Mouse (Mus musculus): Measurements from ENCODE around the gene Bri3bp. TPM values are rescaled to one million over a fixed set of nuclear protein-coding genes. Genes with fewer than 3 reads are reported as not detected.
"Not testable (repeated sequence)": the region's sequence is repeated elsewhere in the genome, so short reads cannot be mapped to it uniquely, and the experiment has no call there.

The Bri3bp gene
- polyA plus RNA-seq, 1 experiment from 2014 or later = 35.7 TPM

GRCm38 (mm10) chr5:125413763-125414162 is 27.6 kb upstream of the Bri3bp start:
- 81% methylated on average over 4 of the region's 4 CpGs for WGBS
- H3K4me3 ChIP-seq (ENCODE audit: low read depth, low read length) = no peak overlapping the region
- no peaks in the 10 kb centered on the region for H3K9me3 ChIP-seq (ENCODE audit: control insufficient read depth)
- TF ChIP-seq CTCF (IDR thresholded peaks at IDR 0.05; ENCODE audit: low read depth) = no peak
- no peak overlapping the region for H3K4me2 ChIP-seq (replicated peaks; ENCODE audit: low read depth)
- no peak overlapping the region for H3K9ac ChIP-seq (ENCODE audit: low read depth, low read length)
- H3K27me3 ChIP-seq (replicated peaks; ENCODE audit: control insufficient read depth, insufficient read depth, low read length) = no peaks in the 10 kb centered on the region
- H3K36me3 ChIP-seq (ENCODE audit: control insufficient read depth, insufficient read depth) = peaks cover 54% of the 10 kb centered on the region
- no peak for ATAC-seq
- no peaks in the 10 kb centered on the region for H3K4me1 ChIP-seq (replicated peaks; ENCODE audit: control insufficient read depth, insufficient read depth, low read length)
- H3K27ac ChIP-seq (ENCODE audit: low read depth, low read length) = no peak overlapping the region

GRCm38 (mm10) chr5:125416183-125416582 is 25.2 kb upstream of the Bri3bp start:
- H3K4me3 ChIP-seq (ENCODE audit: low read depth, low read length) = no peak overlapping the region
- H3K9me3 ChIP-seq (ENCODE audit: control insufficient read depth) = no peaks in the 10 kb centered on the region
- ATAC-seq = no peak
- no peak overlapping the region for H3K4me2 ChIP-seq (replicated peaks; ENCODE audit: low read depth)
- H3K4me1 ChIP-seq (replicated peaks; ENCODE audit: control insufficient read depth, insufficient read depth, low read length) = no peaks in the 10 kb centered on the region
- no peak for TF ChIP-seq CTCF (IDR thresholded peaks at IDR 0.05; ENCODE audit: low read depth)
- 91% methylated on average over 8 of the region's 8 CpGs for WGBS
- no peak overlapping the region for H3K9ac ChIP-seq (ENCODE audit: low read depth, low read length)
- H3K27me3 ChIP-seq (replicated peaks; ENCODE audit: control insufficient read depth, insufficient read depth, low read length) = no peaks in the 10 kb centered on the region
- peaks cover 76% of the 10 kb centered on the region for H3K36me3 ChIP-seq (ENCODE audit: control insufficient read depth, insufficient read depth)
- H3K27ac ChIP-seq (ENCODE audit: low read depth, low read length) = no peak overlapping the region

- WGBS = 91% methylated on average over 12 of the region's 12 CpGs
- Histone ChIP-seq H3K4me3 (ENCODE audit: low read depth, low read length) (no peak overlapping the region), H3K9ac (ENCODE audit: low read depth, low read length) (no peak overlapping the region), H3K36me3 (ENCODE audit: control insufficient read depth, insufficient read depth) (peaks cover 94% of the 10 kb centered on the region), H3K9me3 (ENCODE audit: control insufficient read depth) (no peaks in the 10 kb centered on the region), H3K27ac (ENCODE audit: low read depth, low read length) (no peak overlapping the region), H3K27me3 (replicated peaks; ENCODE audit: control insufficient read depth, insufficient read depth, low read length) (no peaks in the 10 kb centered on the region), H3K4me2 (replicated peaks; ENCODE audit: low read depth) (no peak overlapping the region), H3K4me1 (replicated peaks; ENCODE audit: control insufficient read depth, insufficient read depth, low read length) (no peaks in the 10 kb centered on the region)
- 0 out of 2 replicates have a peak, but pooled peaks have one; percentile 17 for ATAC-seq
- TF ChIP-seq CTCF (IDR thresholded peaks at IDR 0.05; ENCODE audit: low read depth) = no peak
Measured at GRCm38 (mm10) chr5:125418636-125419035, 22.7 kb upstream of the Bri3bp start.

DNA sequence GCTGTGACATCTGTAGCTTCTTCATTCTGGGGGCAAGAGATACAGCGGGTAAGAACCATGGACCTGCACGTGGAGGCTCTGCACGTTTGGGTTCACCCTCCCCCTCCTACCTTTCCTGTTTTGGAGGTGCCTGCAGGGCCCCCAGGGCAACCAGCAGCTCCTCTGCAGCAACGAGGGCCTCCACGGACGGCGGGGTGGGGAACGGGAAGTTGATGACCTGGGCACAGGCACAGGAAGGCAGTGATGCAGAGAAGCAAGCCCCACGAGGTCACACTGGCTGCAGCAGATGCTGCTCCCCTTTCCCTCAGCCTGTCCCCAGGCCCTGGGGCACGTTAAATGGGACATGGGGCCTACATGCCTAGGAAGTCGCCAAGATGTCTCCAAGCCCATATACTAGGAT is 22.2 kb upstream of the Bri3bp start:
- Histone ChIP-seq H3K4me3 (ENCODE audit: low read depth, low read length) (no peak overlapping the region), H3K36me3 (ENCODE audit: control insufficient read depth, insufficient read depth) (peaks cover 94% of the 10 kb centered on the region), H3K4me2 (replicated peaks; ENCODE audit: low read depth) (no peak overlapping the region), H3K27me3 (replicated peaks; ENCODE audit: control insufficient read depth, insufficient read depth, low read length) (no peaks in the 10 kb centered on the region), H3K9me3 (ENCODE audit: control insufficient read depth) (no peaks in the 10 kb centered on the region), H3K4me1 (replicated peaks; ENCODE audit: control insufficient read depth, insufficient read depth, low read length) (no peaks in the 10 kb centered on the region), H3K27ac (ENCODE audit: low read depth, low read length) (no peak overlapping the region), H3K9ac (ENCODE audit: low read depth, low read length) (no peak overlapping the region)
- no peak for ATAC-seq
- 79% methylated on average over 11 of the region's 11 CpGs for WGBS
- TF ChIP-seq CTCF (IDR thresholded peaks at IDR 0.05; ENCODE audit: low read depth) = no peak

DNA sequence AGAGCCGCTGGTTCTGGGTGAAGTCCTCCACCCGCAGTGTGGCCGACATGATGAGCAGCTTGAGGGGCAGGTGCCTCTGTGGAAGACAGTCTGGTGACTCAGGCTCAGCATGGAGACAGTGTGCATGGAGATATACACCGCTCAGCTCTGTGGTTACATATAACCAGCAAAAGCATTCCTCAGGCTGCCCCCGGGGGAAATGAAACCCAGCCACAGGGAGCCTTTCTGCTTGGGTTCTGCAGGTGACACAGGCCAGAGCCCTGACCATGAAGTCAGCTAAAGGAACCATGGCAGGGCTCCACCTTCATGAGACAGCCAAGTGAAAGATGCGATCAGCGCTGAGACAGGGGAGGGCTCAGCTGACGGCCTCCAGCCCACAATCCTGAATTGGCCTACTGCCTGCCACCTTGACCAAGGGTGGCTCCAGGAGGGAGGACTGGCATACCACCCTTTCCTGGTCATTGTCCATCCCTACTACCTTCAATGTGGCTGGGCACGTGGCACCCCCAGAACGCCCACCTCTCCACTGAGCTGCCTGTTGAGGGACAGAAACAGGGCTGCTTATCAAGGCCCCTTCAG is 15.6 kb upstream of the Bri3bp start:
- no peak overlapping the region for H3K27ac ChIP-seq (ENCODE audit: low read depth, low read length)
- no peaks in the 10 kb centered on the region for H3K9me3 ChIP-seq (ENCODE audit: control insufficient read depth)
- no peak overlapping the region for H3K4me3 ChIP-seq (ENCODE audit: low read depth, low read length)
- no peaks in the 10 kb centered on the region for H3K27me3 ChIP-seq (replicated peaks; ENCODE audit: control insufficient read depth, insufficient read depth, low read length)
- H3K36me3 ChIP-seq (ENCODE audit: control insufficient read depth, insufficient read depth) = peaks cover 99% of the 10 kb centered on the region
- no peak for TF ChIP-seq CTCF (IDR thresholded peaks at IDR 0.05; ENCODE audit: low read depth)
- H3K9ac ChIP-seq (ENCODE audit: low read depth, low read length) = no peak overlapping the region
- H3K4me1 ChIP-seq (replicated peaks; ENCODE audit: control insufficient read depth, insufficient read depth, low read length) = no peaks in the 10 kb centered on the region
- 91% methylated on average over 10 of the region's 10 CpGs for WGBS
- ATAC-seq = no peak
- no peak overlapping the region for H3K4me2 ChIP-seq (replicated peaks; ENCODE audit: low read depth)

DNA sequence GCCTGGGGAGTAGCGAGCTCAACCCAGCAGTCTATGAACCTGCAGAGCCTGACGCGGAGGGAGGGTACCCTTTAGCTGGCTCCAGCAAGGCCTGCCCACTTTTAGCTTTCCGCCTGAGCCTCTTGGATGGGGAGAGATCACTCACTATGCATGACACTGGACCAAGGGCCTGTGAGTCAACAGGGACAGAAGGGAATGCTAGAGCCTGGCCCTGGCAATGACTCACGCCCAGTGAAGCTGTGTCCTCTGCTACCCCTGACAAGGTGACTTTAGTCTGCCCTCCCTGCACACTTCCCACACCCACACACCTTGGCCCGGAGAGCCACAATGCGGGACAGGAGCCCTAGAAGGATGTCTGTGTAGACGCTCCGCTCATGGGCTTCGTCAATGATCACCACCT is 15.0 kb upstream of the Bri3bp start:
- no peak overlapping the region for H3K9ac ChIP-seq (ENCODE audit: low read depth, low read length)
- H3K27ac ChIP-seq (ENCODE audit: low read depth, low read length) = no peak overlapping the region
- no peaks in the 10 kb centered on the region for H3K4me1 ChIP-seq (replicated peaks; ENCODE audit: control insufficient read depth, insufficient read depth, low read length)
- TF ChIP-seq CTCF (IDR thresholded peaks at IDR 0.05; ENCODE audit: low read depth) = no peak
- no peak overlapping the region for H3K4me2 ChIP-seq (replicated peaks; ENCODE audit: low read depth)
- ATAC-seq = no peak
- no peaks in the 10 kb centered on the region for H3K9me3 ChIP-seq (ENCODE audit: control insufficient read depth)
- WGBS = 97% methylated on average over 10 of the region's 10 CpGs
- no peaks in the 10 kb centered on the region for H3K27me3 ChIP-seq (replicated peaks; ENCODE audit: control insufficient read depth, insufficient read depth, low read length)
- H3K4me3 ChIP-seq (ENCODE audit: low read depth, low read length) = no peak overlapping the region
- H3K36me3 ChIP-seq (ENCODE audit: control insufficient read depth, insufficient read depth) = peaks cover 99% of the 10 kb centered on the region

- ATAC-seq; H3K4me1 ChIP-seq (replicated peaks; ENCODE audit: control insufficient read depth, insufficient read depth, low read length); H3K27ac ChIP-seq (ENCODE audit: low read depth, low read length); H3K4me3 ChIP-seq (ENCODE audit: low read depth, low read length); H3K9ac ChIP-seq (ENCODE audit: low read depth, low read length); H3K9me3 ChIP-seq (ENCODE audit: control insufficient read depth); H3K27me3 ChIP-seq (replicated peaks; ENCODE audit: control insufficient read depth, insufficient read depth, low read length): not testable (repeated sequence)
- peaks cover 44% of the 10 kb centered on the region for H3K36me3 ChIP-seq (ENCODE audit: control insufficient read depth, insufficient read depth)
- 0 out of 2 replicates have a peak overlapping the region, but pooled peaks have one; percentile 99 for H3K4me2 ChIP-seq (replicated peaks; ENCODE audit: low read depth)
- WGBS = 97% methylated on average over 2 of the region's 2 CpGs
Measured at GRCm38 (mm10) chr5:125432324-125432723, 9.0 kb upstream of the Bri3bp start.
